Mouse (Mus musculus) urinary bladder, adult 2 months (tissue): ENCODE results near the gene Plet1. TPM values are rescaled to one million over a fixed set of nuclear protein-coding genes. Genes with fewer than 3 reads are reported as not detected.

Experiments
- DNase-seq: peaks from one replicate; pipeline ENCODE4 v3.0.0; 2022; ENCODE audit warnings: low spot score
- polyA plus RNA-seq: library from polyadenylated mRNA; depleted of rRNA; stranded (reverse); fragments of >200 nt; gene quantifications from 2 replicates; pipeline ENCODE4 v1.2.3, GENCODE M21; 2012

Gene Plet1
- polyA plus RNA-seq, 1 experiment, result 162 TPM

GRCm38 (mm10) chr9:50495405-50496150 lies 1.3 kb downstream of the Plet1 start:
- no peak for DNase-seq

- no peak for DNase-seq
Measured at GRCm38 (mm10) chr9:50496151-50496505, 1.8 kb downstream of the Plet1 start.

GRCm38 (mm10) chr9:50496546-50496945 lies 2.2 kb downstream of the Plet1 start:
- no peak for DNase-seq

GRCm38 (mm10) chr9:50497076-50497475 lies 2.8 kb downstream of the Plet1 start:
- no peak for DNase-seq

GRCm38 (mm10) chr9:50497536-50497935 lies 3.2 kb downstream of the Plet1 start:
- DNase-seq, result no peak

GRCm38 (mm10) chr9:50498815-50499214 lies 4.5 kb downstream of the Plet1 start:
- no peak for DNase-seq

GRCm38 (mm10) chr9:50499781-50500180 lies 5.5 kb downstream of the Plet1 start:
- DNase-seq, result no peak

- no peak for DNase-seq
Measured at GRCm38 (mm10) chr9:50500467-50500973, 6.2 kb downstream of the Plet1 start.

GRCm38 (mm10) chr9:50500974-50501501 lies 6.7 kb downstream of the Plet1 start:
- no peak for DNase-seq

GRCm38 (mm10) chr9:50502949-50503348 lies 8.6 kb downstream of the Plet1 start:
- DNase-seq, result no peak

- DNase-seq, result no peak
Measured at GRCm38 (mm10) chr9:50505405-50505804, 11.1 kb downstream of the Plet1 start.

- no peak for DNase-seq
Measured at GRCm38 (mm10) chr9:50507570-50507969, 13.2 kb downstream of the Plet1 start.

GRCm38 (mm10) chr9:50515462-50515861 lies 21.1 kb downstream of the Plet1 start:
- no peak for DNase-seq

GRCm38 (mm10) chr9:50518781-50519180 lies 24.5 kb downstream of the Plet1 start:
- DNase-seq, result no peak

- DNase-seq, result no peak
Measured at GRCm38 (mm10) chr9:50520748-50521147, 26.4 kb downstream of the Plet1 start.

- no peak for DNase-seq
Measured at GRCm38 (mm10) chr9:50521562-50521961, 27.2 kb downstream of the Plet1 start.

GRCm38 (mm10) chr9:50522574-50522973 lies 28.2 kb downstream of the Plet1 start:
- DNase-seq, result no peak

- no peak for DNase-seq
Measured at GRCm38 (mm10) chr9:50524936-50525335, 30.6 kb downstream of the Plet1 start.

- no peak for DNase-seq
Measured at GRCm38 (mm10) chr9:50525585-50525984, 31.3 kb downstream of the Plet1 start.

- no peak for DNase-seq
Measured at GRCm38 (mm10) chr9:50527860-50528259, 33.5 kb downstream of the Plet1 start.

GRCm38 (mm10) chr9:50528293-50528892 lies 34.1 kb downstream of the Plet1 start, which contains the start of gene Pts:
Gene Pts (minus strand): TSS chr9:50528724.
- DNase-seq, result peak; percentile 96

- no peak for DNase-seq
Measured at GRCm38 (mm10) chr9:50530890-50531289, 36.6 kb downstream of the Plet1 start.

GRCm38 (mm10) chr9:50533328-50533727 lies 39.0 kb downstream of the Plet1 start:
- DNase-seq, result no peak
